Mouse (Mus musculus) erythroblast, embryonic 14.5 days (primary cell): ENCODE data around the gene Exoc6b. TPM values are rescaled to one million over a fixed set of nuclear protein-coding genes. Genes with fewer than 3 reads are reported as not detected.

ENCODE experiments used
- H3K27me3 ChIP-seq: 2 replicates; pipeline ENCODE4 v1.6.1; 2012; ENCODE audit warnings: inconsistent platforms; ENCODE audit not compliant: control insufficient read depth
- H3K36me3 ChIP-seq: 2 replicates; pipeline ENCODE4 v1.6.1; 2012; ENCODE audit warnings: mild to moderate bottlenecking, inconsistent platforms; ENCODE audit not compliant: control insufficient read depth
- H3K4me1 ChIP-seq: 2 replicates; pipeline ENCODE4 v1.6.1; 2012; ENCODE audit warnings: inconsistent platforms; ENCODE audit not compliant: control insufficient read depth
- H3K4me3 ChIP-seq: replicated peaks from 2 replicates; pipeline ENCODE3; 2012; ENCODE audit warnings: moderate library complexity, mild to moderate bottlenecking, inconsistent platforms
- H3K9me3 ChIP-seq: 2 replicates; pipeline ENCODE4 v1.6.1; 2012; ENCODE audit warnings: low read length, inconsistent platforms, mixed read lengths; ENCODE audit not compliant: control insufficient read depth
- GATA1 ChIP-seq: IDR thresholded peaks from 2 replicates; pipeline ENCODE4 v1.6.1; 2012; ENCODE audit warnings: low read length, inconsistent platforms, mixed read lengths
- TAL1 ChIP-seq: IDR thresholded peaks from 3 replicates; pipeline ENCODE4 v1.6.1; 2012; ENCODE audit warnings: low read length, inconsistent platforms, mixed read lengths
- polyA plus RNA-seq: library from polyadenylated mRNA; stranded (reverse); fragments of >175 nt; gene quantifications from 2 replicates; pipeline ENCODE4 v1.2.3, GENCODE M21; 2012

The Exoc6b gene
- polyA plus RNA-seq, 1 experiment, result not detected

DNA sequence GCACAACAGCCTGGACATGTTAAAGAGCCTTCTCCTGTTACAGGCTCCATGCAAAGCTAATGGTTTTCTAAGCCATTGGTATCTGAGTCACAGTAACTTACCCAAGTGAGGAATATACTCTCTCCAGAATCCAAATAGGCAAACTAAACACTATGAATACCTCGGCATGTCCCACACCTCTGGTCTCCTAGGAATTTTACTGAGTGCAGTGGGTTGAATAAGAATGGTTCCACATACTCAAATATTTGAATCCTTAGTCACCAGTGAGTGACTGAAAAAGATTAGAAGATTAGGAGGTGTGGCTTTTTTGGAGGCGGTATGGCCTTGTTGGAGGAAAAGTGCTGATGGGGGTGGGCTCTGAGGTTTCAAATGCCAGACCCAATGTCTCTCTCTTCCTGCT lies 55.4 kb downstream of the Exoc6b start:
- H3K4me1 ChIP-seq, result no peaks in the 10 kb centered on the region
- no peaks in the 10 kb centered on the region for H3K36me3 ChIP-seq
- TF ChIP-seq TAL1, result no peak
- no peaks in the 10 kb centered on the region for H3K9me3 ChIP-seq
- H3K4me3 ChIP-seq, result no peak overlapping the region
- no peaks in the 10 kb centered on the region for H3K27me3 ChIP-seq

DNA sequence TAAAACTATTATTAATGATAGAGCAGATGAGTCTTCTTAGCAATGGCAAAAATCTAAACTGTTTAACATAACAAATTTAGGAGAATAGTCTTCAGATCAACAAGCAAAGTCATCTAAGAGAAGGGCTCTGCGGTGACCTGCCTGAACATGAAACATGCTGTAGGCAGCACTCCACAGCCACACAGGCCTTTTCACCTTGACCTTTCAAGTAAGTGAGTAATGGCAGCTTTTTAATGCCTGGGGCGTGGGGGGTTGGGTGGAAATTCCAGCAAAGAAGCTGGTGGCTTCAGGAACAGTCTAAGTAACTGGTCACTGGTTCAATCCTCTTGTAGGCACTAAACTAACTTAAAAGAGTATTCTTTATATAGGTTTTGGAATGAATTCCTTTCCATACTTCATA lies 58.9 kb downstream of the Exoc6b start:
- H3K36me3 ChIP-seq, result no peaks in the 10 kb centered on the region
- H3K4me3 ChIP-seq, result no peak overlapping the region
- H3K27me3 ChIP-seq, result no peaks in the 10 kb centered on the region
- TF ChIP-seq GATA1, result no peak
- H3K4me1 ChIP-seq, result no peaks in the 10 kb centered on the region
- H3K9me3 ChIP-seq, result no peaks in the 10 kb centered on the region

DNA sequence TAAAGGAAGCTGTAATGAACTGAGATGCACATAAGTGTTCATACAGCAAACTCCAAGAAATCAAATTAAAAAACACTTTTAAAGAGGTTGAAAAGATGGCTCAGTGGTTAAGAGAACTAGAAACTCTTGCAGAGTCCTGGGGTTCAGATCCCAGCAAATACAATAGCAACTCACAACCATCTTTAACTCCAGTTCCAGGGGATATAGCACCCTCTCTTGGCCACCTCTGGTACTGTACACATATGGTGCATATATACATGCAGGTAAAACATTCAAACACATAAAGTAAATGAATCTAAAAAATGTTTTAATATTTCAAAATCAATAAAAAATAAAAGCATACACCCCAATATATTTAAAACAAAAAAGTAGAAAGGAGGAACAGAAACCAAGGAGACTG lies 73.9 kb downstream of the Exoc6b start:
- no peaks in the 10 kb centered on the region for H3K4me1 ChIP-seq
- H3K27me3 ChIP-seq, result no peaks in the 10 kb centered on the region
- H3K9me3 ChIP-seq, result no peaks in the 10 kb centered on the region
- TF ChIP-seq GATA1 (no peak), TAL1 (no peak)
- no peak overlapping the region for H3K4me3 ChIP-seq
- no peaks in the 10 kb centered on the region for H3K36me3 ChIP-seq

DNA sequence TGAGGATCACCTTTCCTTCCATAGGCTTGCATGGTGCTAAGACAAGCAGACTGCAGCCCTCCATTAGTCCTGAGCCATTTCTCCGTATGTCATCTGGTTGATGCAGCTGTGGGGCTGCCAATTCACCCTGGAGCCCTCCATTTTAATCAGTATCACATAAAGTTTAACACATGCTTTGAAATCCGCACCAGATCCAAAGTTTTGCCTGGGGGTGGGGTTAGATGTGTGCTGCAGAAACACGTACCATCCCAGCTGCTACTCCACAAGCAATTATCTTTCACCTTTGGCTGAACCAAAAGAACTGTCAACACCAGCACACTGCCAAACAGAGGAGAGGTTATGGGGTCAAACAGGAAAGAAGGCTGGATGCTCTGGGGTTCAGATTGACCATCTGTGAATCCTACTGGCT lies 92.7 kb downstream of the Exoc6b start:
- no peaks in the 10 kb centered on the region for H3K9me3 ChIP-seq
- no peak overlapping the region for H3K4me3 ChIP-seq
- no peaks in the 10 kb centered on the region for H3K27me3 ChIP-seq
- H3K4me1 ChIP-seq, result no peaks in the 10 kb centered on the region
- H3K36me3 ChIP-seq, result no peaks in the 10 kb centered on the region
- TF ChIP-seq GATA1 (no peak), TAL1 (no peak)

DNA sequence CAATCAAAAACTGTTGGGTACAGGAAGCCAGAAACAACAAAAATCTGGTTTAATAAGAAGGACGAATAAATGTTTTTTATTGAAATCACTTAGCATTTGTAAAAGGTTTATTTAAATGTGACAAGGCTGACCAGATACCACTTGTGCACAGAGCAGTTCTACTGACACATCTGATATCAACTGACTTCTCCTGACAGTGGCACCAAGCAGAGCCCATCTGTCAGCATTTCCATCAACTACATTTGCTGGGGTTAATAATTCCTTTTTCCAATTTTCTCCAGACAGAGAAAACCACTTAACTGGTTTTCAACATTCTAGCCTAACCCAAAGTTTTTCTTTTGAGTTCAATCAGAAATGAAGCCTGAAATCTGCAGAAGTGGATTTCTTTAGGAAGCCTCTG lies 100.8 kb downstream of the Exoc6b start:
- TF ChIP-seq TAL1 (no peak), GATA1 (no peak)
- Histone ChIP-seq H3K36me3 (no peaks in the 10 kb centered on the region), H3K4me3 (no peak overlapping the region), H3K4me1 (no peaks in the 10 kb centered on the region), H3K9me3 (no peaks in the 10 kb centered on the region), H3K27me3 (no peaks in the 10 kb centered on the region)

DNA sequence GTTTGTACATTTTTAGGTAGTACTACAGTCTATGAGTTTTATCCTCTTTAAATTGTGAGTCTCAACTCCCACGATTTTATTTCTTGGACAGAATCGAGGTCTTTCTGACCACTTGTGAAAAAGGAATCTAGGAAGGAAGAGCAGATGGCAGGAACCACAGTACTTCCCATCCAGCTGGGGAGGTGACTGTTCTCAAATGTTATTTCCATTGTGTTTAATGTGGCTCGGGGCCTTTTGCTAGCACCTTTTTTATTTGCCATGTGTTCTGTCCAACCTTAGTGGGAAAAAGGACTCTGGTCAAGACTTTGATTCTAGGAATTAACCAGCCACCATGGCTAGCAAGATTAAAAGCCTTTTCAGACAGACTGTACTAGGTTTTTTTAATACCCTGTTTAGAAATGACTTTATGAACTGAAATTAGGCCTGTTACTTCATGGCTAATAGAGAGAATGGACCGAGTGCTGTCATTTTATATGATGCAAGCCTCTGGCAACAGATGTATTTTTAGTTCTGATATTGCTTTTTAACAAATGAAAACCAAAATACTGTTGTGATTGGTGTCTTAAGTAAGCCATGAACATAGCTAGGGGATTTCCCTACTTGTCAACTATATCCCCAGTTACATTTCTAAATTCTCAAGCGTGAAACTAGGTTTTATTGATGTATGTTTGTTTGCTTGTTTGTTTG lies 104.4 kb downstream of the Exoc6b start:
- no peaks in the 10 kb centered on the region for H3K27me3 ChIP-seq
- TF ChIP-seq GATA1, result no peak
- TF ChIP-seq TAL1, result no peak

DNA sequence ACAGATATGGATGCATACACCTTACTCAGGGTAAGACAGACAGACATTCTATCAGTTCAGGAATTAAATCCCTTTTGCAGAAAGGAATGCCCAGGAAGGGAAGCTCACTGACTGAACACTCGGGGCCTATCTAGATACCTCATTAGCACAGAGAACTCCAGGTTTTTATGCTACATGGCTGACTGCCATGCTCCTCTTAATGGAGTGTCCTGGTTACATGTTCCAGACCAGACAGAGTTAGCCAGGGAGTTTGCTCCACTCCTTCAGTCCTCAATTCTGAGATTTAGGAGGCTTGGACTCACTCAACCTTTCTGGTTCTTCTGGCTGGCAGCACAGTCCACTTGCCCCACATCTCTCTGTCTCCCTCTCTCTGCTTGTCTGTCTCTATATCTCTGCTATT lies 106.3 kb downstream of the Exoc6b start:
- no peaks in the 10 kb centered on the region for H3K4me1 ChIP-seq
- no peak overlapping the region for H3K4me3 ChIP-seq
- H3K9me3 ChIP-seq, result no peaks in the 10 kb centered on the region
- TF ChIP-seq TAL1 (no peak), GATA1 (no peak)
- H3K36me3 ChIP-seq, result no peaks in the 10 kb centered on the region
- no peaks in the 10 kb centered on the region for H3K27me3 ChIP-seq

More for the DNA sequence above, 104.4 kb downstream of the Exoc6b start:
- no peaks in the 10 kb centered on the region for H3K9me3 ChIP-seq
- H3K4me3 ChIP-seq, result no peak overlapping the region
- no peaks in the 10 kb centered on the region for H3K4me1 ChIP-seq
- no peaks in the 10 kb centered on the region for H3K36me3 ChIP-seq

DNA sequence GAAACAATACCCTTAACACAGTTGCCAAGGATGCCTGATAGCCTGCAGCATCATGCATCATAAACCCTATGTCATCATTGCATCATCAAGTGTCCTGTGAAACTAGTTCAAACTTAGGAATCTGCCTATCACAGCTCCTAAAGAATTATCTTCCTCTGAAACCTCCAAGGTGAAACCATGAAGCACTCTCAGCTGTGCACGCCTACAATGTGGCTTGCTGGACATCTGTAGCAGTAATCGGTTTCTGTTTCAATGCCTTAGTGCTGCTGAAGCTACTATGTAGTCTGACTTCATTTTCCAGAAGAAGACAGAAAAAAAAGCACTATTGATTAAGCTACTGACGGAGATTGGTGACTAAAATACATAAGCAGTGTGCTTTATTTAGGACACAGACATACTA lies 107.5 kb downstream of the Exoc6b start:
- no peaks in the 10 kb centered on the region for H3K4me1 ChIP-seq
- H3K27me3 ChIP-seq, result no peaks in the 10 kb centered on the region
- TF ChIP-seq GATA1 (no peak), TAL1 (no peak)
- no peaks in the 10 kb centered on the region for H3K36me3 ChIP-seq
- no peak overlapping the region for H3K4me3 ChIP-seq
- H3K9me3 ChIP-seq, result no peaks in the 10 kb centered on the region

DNA sequence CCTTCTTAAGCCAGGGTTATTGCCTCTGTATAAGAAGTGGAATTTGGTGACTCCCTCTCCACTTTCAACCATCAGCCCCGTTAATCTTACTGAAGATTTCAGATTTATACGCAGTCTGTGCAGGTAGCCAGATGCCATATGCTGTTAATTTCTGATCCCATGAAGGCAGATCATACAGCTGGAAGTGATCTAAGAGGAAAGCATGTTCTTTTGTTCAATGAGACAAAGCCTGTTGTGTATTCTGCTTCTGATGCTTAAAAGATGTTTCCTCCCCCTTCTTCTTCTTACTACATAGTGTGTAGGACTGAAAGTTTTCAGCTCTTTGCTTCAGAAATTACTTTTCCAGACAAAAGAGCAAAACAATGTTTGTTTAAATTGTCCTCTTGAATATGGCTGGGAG lies 109.8 kb downstream of the Exoc6b start:
- no peaks in the 10 kb centered on the region for H3K36me3 ChIP-seq
- H3K27me3 ChIP-seq, result no peaks in the 10 kb centered on the region
- TF ChIP-seq TAL1 (no peak), GATA1 (no peak)
- H3K4me1 ChIP-seq, result no peaks in the 10 kb centered on the region
- no peaks in the 10 kb centered on the region for H3K9me3 ChIP-seq
- H3K4me3 ChIP-seq, result no peak overlapping the region

DNA sequence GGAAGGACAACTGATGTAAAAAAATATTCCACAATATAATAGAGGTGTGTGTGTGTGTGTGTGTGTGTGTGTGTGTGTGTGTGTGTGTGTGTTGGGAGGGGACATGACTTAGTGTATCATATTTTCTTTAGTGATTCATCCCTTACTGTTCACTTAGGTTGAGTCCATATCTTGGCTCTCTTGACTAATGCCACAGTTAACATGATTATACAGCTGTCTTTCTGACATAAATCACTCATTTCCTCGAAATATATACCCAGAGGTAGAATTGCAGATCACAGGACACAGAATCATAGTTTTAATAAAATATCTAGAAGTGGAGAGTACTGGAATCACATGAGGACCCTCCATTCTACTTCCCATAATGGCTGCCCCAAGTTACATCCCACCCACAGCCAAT lies 117.7 kb downstream of the Exoc6b start:
- Histone ChIP-seq H3K27me3 (no peaks in the 10 kb centered on the region), H3K4me3 (no peak overlapping the region), H3K4me1 (no peaks in the 10 kb centered on the region), H3K9me3 (no peaks in the 10 kb centered on the region), H3K36me3 (no peaks in the 10 kb centered on the region)
- no peak for TF ChIP-seq GATA1
- TF ChIP-seq TAL1, result no peak
